Mouse (Mus musculus) embryo, embryonic 11 days (tissue): ENCODE data around the gene Grid1.

Source experiments
- DNase-seq: peaks from one replicate; pipeline ENCODE4 v3.0.0-alpha.2; 2015

Grid1 gene

GRCm38 (mm10) chr14:35120905-35121304, 301.0 kb downstream of the Grid1 start:
- DNase-seq = no peak

GRCm38 (mm10) chr14:35122111-35122510, 302.2 kb downstream of the Grid1 start:
- no peak for DNase-seq

- no peak for DNase-seq
Measured at GRCm38 (mm10) chr14:35123260-35123875, 303.5 kb downstream of the Grid1 start.

- DNase-seq = no peak
Measured at GRCm38 (mm10) chr14:35127616-35128015, 307.7 kb downstream of the Grid1 start.

- no peak for DNase-seq
Measured at GRCm38 (mm10) chr14:35135056-35135455, 315.1 kb downstream of the Grid1 start.

- no peak for DNase-seq
Measured at GRCm38 (mm10) chr14:35138069-35138468, 318.2 kb downstream of the Grid1 start.

GRCm38 (mm10) chr14:35139824-35140223, 319.9 kb downstream of the Grid1 start:
- DNase-seq = no peak

- no peak for DNase-seq
Measured at GRCm38 (mm10) chr14:35152450-35152849, 332.5 kb downstream of the Grid1 start.

GRCm38 (mm10) chr14:35153701-35154277, 333.9 kb downstream of the Grid1 start:
- no peak for DNase-seq

GRCm38 (mm10) chr14:35154364-35154763, 334.5 kb downstream of the Grid1 start:
- no peak for DNase-seq

GRCm38 (mm10) chr14:35157069-35157655, 337.3 kb downstream of the Grid1 start:
- DNase-seq = peak; percentile 10

- DNase-seq = no peak
Measured at GRCm38 (mm10) chr14:35159296-35159695, 339.4 kb downstream of the Grid1 start.

- no peak for DNase-seq
Measured at GRCm38 (mm10) chr14:35167451-35167850, 347.5 kb downstream of the Grid1 start.

GRCm38 (mm10) chr14:35173861-35174260, 354.0 kb downstream of the Grid1 start:
- DNase-seq = no peak

- DNase-seq = no peak
Measured at GRCm38 (mm10) chr14:35176021-35176420, 356.1 kb downstream of the Grid1 start.

GRCm38 (mm10) chr14:35179076-35179475, 359.2 kb downstream of the Grid1 start:
- DNase-seq = no peak

GRCm38 (mm10) chr14:35185399-35185798, 365.5 kb downstream of the Grid1 start:
- no peak for DNase-seq

GRCm38 (mm10) chr14:35192256-35192655, 372.3 kb downstream of the Grid1 start:
- no peak for DNase-seq

GRCm38 (mm10) chr14:35197371-35197770, 377.5 kb downstream of the Grid1 start:
- no peak for DNase-seq

GRCm38 (mm10) chr14:35198447-35198846, 378.5 kb downstream of the Grid1 start:
- no peak for DNase-seq

GRCm38 (mm10) chr14:35198899-35199298, 379.0 kb downstream of the Grid1 start:
- DNase-seq = no peak

GRCm38 (mm10) chr14:35209444-35209843, 389.5 kb downstream of the Grid1 start:
- no peak for DNase-seq

GRCm38 (mm10) chr14:35219021-35219420, 399.1 kb downstream of the Grid1 start:
- no peak for DNase-seq

- no peak for DNase-seq
Measured at GRCm38 (mm10) chr14:35222196-35222595, 402.3 kb downstream of the Grid1 start.

- DNase-seq = no peak
Measured at GRCm38 (mm10) chr14:35227581-35227980, 407.7 kb downstream of the Grid1 start.
